Mouse (Mus musculus) regulatory T cell (primary cell): ENCODE results near the gene Foxp1.

ENCODE experiments used
- in situ Hi-C: fragments of 300-600 bp; cut with MboI, MseI; formaldehyde crosslinking; loops from one replicate; pipeline ENCODE4 v1.15.1; 2025; ENCODE audit warnings: high pct_unique_total_duplicates

Gene Foxp1

GRCm38 (mm10) chr6:99191041-99191635 is 331.4 kb downstream of the Foxp1 start:
- in situ Hi-C loops, result no loop called here

- in situ Hi-C loops, result no loop called here
These were observed 332.6 kb downstream of the Foxp1 start for GRCm38 (mm10) chr6:99189967-99190366.

- in situ Hi-C loops, result no loop called here
These were observed 333.9 kb downstream of the Foxp1 start for GRCm38 (mm10) chr6:99188366-99189216.

GRCm38 (mm10) chr6:99187914-99188313 is 334.6 kb downstream of the Foxp1 start:
- in situ Hi-C loops, result no loop called here

- in situ Hi-C loops, result no loop called here
These were observed 335.1 kb downstream of the Foxp1 start for GRCm38 (mm10) chr6:99187415-99187814.

- in situ Hi-C loops, result no loop called here
These were observed 336.0 kb downstream of the Foxp1 start for GRCm38 (mm10) chr6:99186569-99186968.

- in situ Hi-C loops, result no loop called here
These were observed 336.7 kb downstream of the Foxp1 start for GRCm38 (mm10) chr6:99185797-99186196.

GRCm38 (mm10) chr6:99184051-99184450 is 338.5 kb downstream of the Foxp1 start:
- in situ Hi-C loops, result no loop called here

GRCm38 (mm10) chr6:99182777-99183176 is 339.7 kb downstream of the Foxp1 start:
- in situ Hi-C loops, result no loop called here

GRCm38 (mm10) chr6:99176216-99176615 is 346.3 kb downstream of the Foxp1 start:
- in situ Hi-C loops, result no loop called here

- in situ Hi-C loops, result no loop called here
These were observed 347.1 kb downstream of the Foxp1 start for GRCm38 (mm10) chr6:99175377-99175776.

GRCm38 (mm10) chr6:99173902-99174210 is 348.7 kb downstream of the Foxp1 start:
- in situ Hi-C loops, result no loop called here

- in situ Hi-C loops, result no loop called here
These were observed 349.2 kb downstream of the Foxp1 start for GRCm38 (mm10) chr6:99173066-99173901.

GRCm38 (mm10) chr6:99172589-99172986 is 349.9 kb downstream of the Foxp1 start:
- in situ Hi-C loops, result no loop called here

- in situ Hi-C loops, result no loop called here
These were observed 350.5 kb downstream of the Foxp1 start for GRCm38 (mm10) chr6:99171901-99172588.

GRCm38 (mm10) chr6:99171281-99171825 is 351.2 kb downstream of the Foxp1 start:
- in situ Hi-C loops, result no loop called here

GRCm38 (mm10) chr6:99168727-99169126 is 353.8 kb downstream of the Foxp1 start:
- in situ Hi-C loops, result no loop called here

GRCm38 (mm10) chr6:99167001-99167400 is 355.5 kb downstream of the Foxp1 start:
- in situ Hi-C loops, result no loop called here

GRCm38 (mm10) chr6:99166169-99166568 is 356.4 kb downstream of the Foxp1 start:
- in situ Hi-C loops, result no loop called here

- in situ Hi-C loops, result no loop called here
These were observed 357.8 kb downstream of the Foxp1 start for GRCm38 (mm10) chr6:99164760-99165159.

- in situ Hi-C loops, result no loop called here
These were observed 359.8 kb downstream of the Foxp1 start for GRCm38 (mm10) chr6:99162716-99163115.

GRCm38 (mm10) chr6:99160348-99160693 is 362.2 kb downstream of the Foxp1 start:
- in situ Hi-C loops, result no loop called here
